Mouse (Mus musculus) liver, embryonic 11.5 days (tissue): Measurements from ENCODE around the gene Mt2. TPM values are rescaled to one million over a fixed set of nuclear protein-coding genes. Genes with fewer than 3 reads are reported as not detected.
"Not testable (repeated sequence)": the region's sequence is repeated elsewhere in the genome, so short reads cannot be mapped to it uniquely, and the experiment has no call there.

Source experiments
- ATAC-seq: fragments of 200-750 bp; cut with Nextera tagmentation; replicated peaks from 2 replicates; pipeline ENCODE4 v1.8.0; 2017; ENCODE audit warnings: moderate number of reproducible peaks, mild to moderate bottlenecking, moderate TSS enrichment, moderate library complexity; ENCODE audit not compliant: low FRiP score
- DNase-seq: peaks from one replicate; pipeline ENCODE4 v3.0.0-alpha.2; 2017; ENCODE audit warnings: low spot score
- H3K27ac ChIP-seq: fragments of 300-500 bp; sonication (generic); 2 replicates; pipeline ENCODE4 v1.5.1; 2014; ENCODE audit warnings: mild to moderate bottlenecking, low read depth, low read length, control low read depth
- H3K27me3 ChIP-seq: fragments of 300-500 bp; sonication (generic); replicated peaks from 2 replicates; pipeline ENCODE4 v1.6.1; 2014; ENCODE audit warnings: low read length, mixed read lengths; ENCODE audit not compliant: control insufficient read depth, insufficient read depth
- H3K36me3 ChIP-seq: fragments of 300-500 bp; sonication (generic); 2 replicates; pipeline ENCODE4 v1.6.1; 2014; ENCODE audit warnings: mild to moderate bottlenecking, low read length, moderate library complexity, mixed read lengths; ENCODE audit not compliant: control insufficient read depth, insufficient read depth
- H3K4me1 ChIP-seq: fragments of 300-500 bp; sonication (generic); replicated peaks from 2 replicates; pipeline ENCODE4 v1.6.1; 2014; ENCODE audit warnings: low read length, mixed read lengths; ENCODE audit not compliant: control insufficient read depth, insufficient read depth
- H3K4me2 ChIP-seq: fragments of 300-500 bp; sonication (generic); 2 replicates; pipeline ENCODE4 v1.6.1; 2014; ENCODE audit warnings: mild to moderate bottlenecking, control low read depth, moderate library complexity
- H3K4me3 ChIP-seq: fragments of 300-500 bp; sonication (generic); 2 replicates; pipeline ENCODE4 v1.5.1; 2014; ENCODE audit warnings: low read depth, low read length, control low read depth
- H3K9ac ChIP-seq: fragments of 300-500 bp; sonication (generic); 2 replicates; pipeline ENCODE4 v1.6.1; 2014; ENCODE audit warnings: low read depth, low read length, control low read depth
- H3K9me3 ChIP-seq: fragments of 300-500 bp; sonication (generic); 2 replicates; pipeline ENCODE4 v1.6.1; 2016; ENCODE audit warnings: low read length, inconsistent platforms, mixed read lengths; ENCODE audit not compliant: control insufficient read depth
- WGBS: fragments of 180-500 bp; shearing (Covaris S2); extraction: QIAGEN DNeasy Blood & Tissue Kit; methylation state at CpG from one replicate; pipeline ENCODE4 v1.1.7; 2014; 5-methylcytosine and 5-hydroxymethylcytosine counted together
- polyA plus RNA-seq: library from polyadenylated mRNA; unstranded; fragments of >200 nt; fragmentation: Nextera tagmentation; extraction: Ambion mirVana; gene quantifications from 2 replicates; pipeline ENCODE4 v1.2.1, GENCODE M21; 2014

The Mt2 gene
- polyA plus RNA-seq = 785 and 795 TPM in 2 replicates

GRCm38 (mm10) chr8:94172075-94172808 lies at the start of gene Mt2:
Gene Mt2, plus strand, starts transcription at chr8:94172664.
- peak within 1 kb of the TSS; percentile 74 for H3K4me3 ChIP-seq
- peak within 1 kb of the TSS; percentile 96 for H3K27ac ChIP-seq
- peak within 1 kb of the TSS; percentile 93 for H3K4me2 ChIP-seq
- H3K36me3 ChIP-seq = no peaks in the 10 kb centered on the region
- H3K4me1 ChIP-seq = peaks cover 26% of the 10 kb centered on the region
- peak; percentile 90 for ATAC-seq
- H3K27me3 ChIP-seq = peaks cover 24% of the 10 kb centered on the region
- H3K9me3 ChIP-seq = no peaks in the 10 kb centered on the region
- 2% methylated on average over 56 of the region's 56 CpGs for WGBS
- peak within 1 kb of the TSS; percentile 95 for H3K9ac ChIP-seq
- peak; percentile 86 for DNase-seq

- ATAC-seq (no peak), DNase-seq (no peak)
- Histone ChIP-seq H3K27me3 (no peaks in the 10 kb centered on the region; the same call in 1 of the 2 replicates), H3K27ac (no peak overlapping the region), H3K9me3 (no peaks in the 10 kb centered on the region), H3K36me3 (no peaks in the 10 kb centered on the region), H3K4me3 (no peak overlapping the region), H3K4me2 (no peak overlapping the region), H3K9ac (no peak overlapping the region), H3K4me1 (peaks cover 6% of the 10 kb centered on the region; the same call in 1 of the 2 replicates)
- WGBS = 47% methylated on average over 8 of the region's 8 CpGs
Observed at GRCm38 (mm10) chr8:94122711-94123468, 49.6 kb upstream of the Mt2 start.

DNA sequence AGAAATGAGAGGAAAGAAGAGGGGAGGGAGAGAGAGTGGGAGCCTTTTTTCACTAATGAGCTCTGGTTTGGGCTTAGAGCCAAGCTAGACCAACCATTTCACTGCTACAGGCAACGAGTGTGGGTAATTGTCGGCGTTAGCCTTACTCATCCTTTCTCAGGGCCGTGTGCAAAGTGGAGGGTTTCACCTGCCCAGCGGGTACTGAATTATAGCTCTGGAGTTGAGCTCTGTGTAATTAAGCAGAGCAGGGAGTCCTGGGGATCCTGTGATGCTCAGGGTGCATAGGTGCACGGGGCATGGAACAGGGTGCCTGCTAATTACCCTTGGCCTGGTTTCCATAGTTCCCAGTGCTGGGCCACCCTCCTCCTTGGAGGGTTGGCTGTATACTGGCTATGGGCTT lies 44.8 kb upstream of the Mt2 start:
- H3K4me3 ChIP-seq = no peak overlapping the region
- no peak for ATAC-seq
- 71% methylated on average over 6 of the region's 6 CpGs for WGBS

GRCm38 (mm10) chr8:94129133-94129789 lies 43.2 kb upstream of the Mt2 start:
- H3K9me3 ChIP-seq = no peaks in the 10 kb centered on the region
- no peaks in the 10 kb centered on the region for H3K4me1 ChIP-seq
- no peak overlapping the region for H3K27ac ChIP-seq
- WGBS = 82% methylated on average over 6 of the region's 6 CpGs
- H3K9ac ChIP-seq = no peak overlapping the region
- H3K4me3 ChIP-seq = no peak overlapping the region
- ATAC-seq (no peak), DNase-seq (no peak)
- H3K4me2 ChIP-seq = no peak overlapping the region
- H3K27me3 ChIP-seq = no peaks in the 10 kb centered on the region; the same call in 1 of the 2 replicates
- no peaks in the 10 kb centered on the region for H3K36me3 ChIP-seq

More for the DNA sequence above, 44.8 kb upstream of the Mt2 start:
- Histone ChIP-seq H3K4me1 (no peaks in the 10 kb centered on the region), H3K27ac (no peak overlapping the region), H3K4me2 (no peak overlapping the region), H3K36me3 (no peaks in the 10 kb centered on the region), H3K9me3 (no peaks in the 10 kb centered on the region), H3K27me3 (no peaks in the 10 kb centered on the region; the same call in 1 of the 2 replicates), H3K9ac (no peak overlapping the region)
- no peak for DNase-seq

GRCm38 (mm10) chr8:94130126-94130525 lies 42.3 kb upstream of the Mt2 start:
- no peak for DNase-seq
- Histone ChIP-seq H3K27me3 (no peaks in the 10 kb centered on the region; the same call in 1 of the 2 replicates), H3K4me1 (peaks cover 4% of the 10 kb centered on the region; the same call in 1 of the 2 replicates), H3K36me3 (no peaks in the 10 kb centered on the region), H3K9ac (no peak overlapping the region), H3K4me2 (no peak overlapping the region), H3K4me3 (no peak overlapping the region), H3K27ac (no peak overlapping the region), H3K9me3 (no peaks in the 10 kb centered on the region)
- WGBS = 92% methylated on average over 4 of the region's 4 CpGs
- no peak for ATAC-seq

DNA sequence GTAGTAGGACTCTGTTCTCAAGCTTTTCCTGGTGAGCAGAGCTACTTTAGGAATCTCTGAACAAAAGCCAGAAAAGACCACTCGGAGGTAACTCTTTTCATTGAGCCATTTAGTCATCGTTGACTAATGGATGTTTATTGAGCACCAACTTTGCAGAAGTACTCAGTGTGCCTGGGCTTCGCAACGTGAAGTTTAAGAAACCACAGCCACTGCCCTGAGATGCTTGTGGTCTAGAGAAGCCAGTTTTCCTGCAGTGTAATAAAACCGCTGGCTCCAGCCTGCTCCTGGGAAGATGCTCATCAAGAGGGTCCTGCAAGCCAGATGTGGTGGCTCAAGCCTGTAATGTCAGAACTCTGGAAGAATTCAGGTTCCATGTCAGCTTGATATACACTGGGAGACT lies 40.4 kb upstream of the Mt2 start:
- Histone ChIP-seq H3K9me3 (no peaks in the 10 kb centered on the region), H3K9ac (no peak overlapping the region), H3K4me2 (no peak overlapping the region), H3K27ac (no peak overlapping the region), H3K27me3 (no peaks in the 10 kb centered on the region), H3K4me3 (no peak overlapping the region), H3K36me3 (no peaks in the 10 kb centered on the region), H3K4me1 (peaks cover 4% of the 10 kb centered on the region; the same call in 1 of the 2 replicates)
- WGBS = 56% methylated on average over 5 of the region's 5 CpGs
- ATAC-seq (no peak), DNase-seq (no peak)

DNA sequence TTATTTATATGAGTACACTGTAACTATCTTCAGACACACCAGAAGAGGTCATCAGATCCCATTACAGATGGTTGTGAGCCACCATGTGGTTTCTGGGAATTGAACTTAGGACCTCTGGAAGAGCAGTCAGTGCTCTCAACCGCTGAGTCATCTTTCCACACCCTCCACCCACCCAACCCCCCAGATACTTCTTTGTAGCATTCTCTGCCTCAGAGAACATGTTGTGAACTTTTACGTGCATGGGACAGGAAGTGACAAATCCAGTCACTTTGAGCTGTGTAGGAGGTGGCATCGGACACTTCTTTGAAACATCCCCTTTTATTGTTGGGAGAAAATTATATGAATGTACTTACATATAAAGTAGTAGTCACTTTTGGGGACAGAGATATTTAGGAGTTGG lies 37.9 kb upstream of the Mt2 start:
- not testable (repeated sequence) for ATAC-seq, H3K4me1 ChIP-seq, DNase-seq, H3K36me3 ChIP-seq, H3K4me2 ChIP-seq, H3K27me3 ChIP-seq, H3K9ac ChIP-seq, H3K27ac ChIP-seq, H3K4me3 ChIP-seq, H3K9me3 ChIP-seq
- 49% methylated on average over 3 of the region's 3 CpGs for WGBS

DNA sequence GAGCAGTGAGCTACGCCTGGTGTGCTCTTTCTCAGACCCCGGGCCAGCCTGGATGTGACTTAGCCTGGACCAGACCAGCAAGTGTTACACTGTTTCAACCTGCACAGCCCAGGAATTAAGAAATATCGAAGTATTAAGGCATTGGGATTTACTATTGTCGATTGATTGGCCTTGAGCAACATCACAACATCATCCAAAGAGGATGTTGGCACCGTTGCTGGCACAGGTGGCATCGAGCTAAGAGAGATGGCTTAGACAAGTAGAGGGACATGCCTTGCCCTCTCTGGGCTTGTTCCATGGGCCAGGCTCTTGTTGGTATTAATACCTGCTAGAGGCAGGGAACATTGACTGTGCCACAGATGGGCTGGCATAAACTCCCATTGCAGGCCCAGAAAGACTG lies 36.9 kb upstream of the Mt2 start:
- no peaks in the 10 kb centered on the region for H3K27me3 ChIP-seq
- H3K36me3 ChIP-seq = no peaks in the 10 kb centered on the region

More for the DNA sequence above, 36.9 kb upstream of the Mt2 start:
- WGBS = 86% methylated on average over 6 of the region's 6 CpGs
- no peak for DNase-seq
- ATAC-seq = no peak
- Histone ChIP-seq H3K27ac (no peak overlapping the region), H3K4me3 (no peak overlapping the region), H3K4me2 (no peak overlapping the region), H3K4me1 (peaks cover 4% of the 10 kb centered on the region; the same call in 1 of the 2 replicates), H3K9ac (no peak overlapping the region), H3K9me3 (no peaks in the 10 kb centered on the region)
